Mouse (Mus musculus): ENCODE data around the gene Pnma1. TPM values are rescaled to one million over a fixed set of nuclear protein-coding genes. Genes with fewer than 3 reads are reported as not detected.

Pnma1 gene
- polyA plus RNA-seq (2016; fragmentation: Nextera tagmentation; extraction: Ambion mirVana) = 0.40 and 0.68 TPM in 2 replicates

GRCm38 (mm10) chr12:84147954-84148621 is at the start of gene Pnma1:
Gene Pnma1, minus strand, starts transcription at chr12:84148489.
- peak; percentile 71 for ATAC-seq (ENCODE audit: insufficient number of reproducible peaks, low FRiP score)
- H3K4me1 ChIP-seq (replicated peaks) = peaks cover 40% of the 10 kb centered on the region

GRCm38 (mm10) chr12:84195195-84195594 is 46.9 kb upstream of the Pnma1 start:
- H3K9me3 ChIP-seq (replicated peaks) = no peaks in the 10 kb centered on the region
- no peaks in the 10 kb centered on the region for H3K36me3 ChIP-seq
- no peak overlapping the region for H3K27ac ChIP-seq (ENCODE audit: poor library complexity, severe bottlenecking)
- no peaks in the 10 kb centered on the region for H3K27me3 ChIP-seq (replicated peaks)
- H3K4me1 ChIP-seq (replicated peaks) = peaks cover 70% of the 10 kb centered on the region
- no peak for ATAC-seq (ENCODE audit: insufficient number of reproducible peaks, low FRiP score)
- H3K4me3 ChIP-seq = no peak overlapping the region
- no peak overlapping the region for H3K4me2 ChIP-seq
- no peak overlapping the region for H3K9ac ChIP-seq
- WGBS = 56% methylated on average over 6 of the region's 6 CpGs

More at GRCm38 (mm10) chr12:84147954-84148621, at the start of gene Pnma1:
- WGBS = 1% methylated on average over 50 of the region's 50 CpGs
- H3K27ac ChIP-seq (ENCODE audit: poor library complexity, severe bottlenecking) = no peak within 1 kb of the TSS
- H3K27me3 ChIP-seq (replicated peaks) = no peaks in the 10 kb centered on the region
- H3K4me2 ChIP-seq = peak within 1 kb of the TSS; percentile 89
- H3K4me3 ChIP-seq = peak within 1 kb of the TSS; percentile 58
- no peaks in the 10 kb centered on the region for H3K9me3 ChIP-seq (replicated peaks)
- H3K36me3 ChIP-seq = peaks cover 29% of the 10 kb centered on the region
- peak within 1 kb of the TSS; percentile 69 for H3K9ac ChIP-seq

GRCm38 (mm10) chr12:84194400-84195109 is 46.3 kb upstream of the Pnma1 start:
- Histone ChIP-seq H3K36me3 (no peaks in the 10 kb centered on the region), H3K27ac (ENCODE audit: poor library complexity, severe bottlenecking) (peak overlapping the region; percentile 98), H3K4me2 (peak overlapping the region; percentile 97), H3K4me1 (replicated peaks) (peaks cover 76% of the 10 kb centered on the region), H3K9ac (peak overlapping the region; percentile 37; the same call in 1 of the 2 replicates), H3K4me3 (peak overlapping the region; percentile 82), H3K9me3 (replicated peaks) (no peaks in the 10 kb centered on the region), H3K27me3 (replicated peaks) (no peaks in the 10 kb centered on the region)
- WGBS = 3% methylated on average over 12 of the region's 13 CpGs
- ATAC-seq (ENCODE audit: insufficient number of reproducible peaks, low FRiP score) = no peak

GRCm38 (mm10) chr12:84193642-84194399 is 45.5 kb upstream of the Pnma1 start:
- peak; percentile 87 for ATAC-seq (ENCODE audit: insufficient number of reproducible peaks, low FRiP score)

GRCm38 (mm10) chr12:84192741-84193641 is 44.7 kb upstream of the Pnma1 start:
- ATAC-seq (ENCODE audit: insufficient number of reproducible peaks, low FRiP score) = peak; percentile 46
- Histone ChIP-seq H3K4me2 (peak overlapping the region; percentile 97), H3K36me3 (no peaks in the 10 kb centered on the region), H3K9me3 (replicated peaks) (no peaks in the 10 kb centered on the region), H3K4me3 (peak overlapping the region; percentile 82), H3K4me1 (replicated peaks) (peaks cover 83% of the 10 kb centered on the region), H3K9ac (peak overlapping the region; percentile 93), H3K27me3 (replicated peaks) (no peaks in the 10 kb centered on the region), H3K27ac (ENCODE audit: poor library complexity, severe bottlenecking) (peak overlapping the region; percentile 98)
- WGBS = under 1% methylated on average over 94 of the region's 102 CpGs

More at GRCm38 (mm10) chr12:84193642-84194399, 45.5 kb upstream of the Pnma1 start:
- Histone ChIP-seq H3K4me2 (peak overlapping the region; percentile 97), H3K4me1 (replicated peaks) (peaks cover 79% of the 10 kb centered on the region), H3K27me3 (replicated peaks) (no peaks in the 10 kb centered on the region), H3K9ac (peak overlapping the region; percentile 93), H3K9me3 (replicated peaks) (no peaks in the 10 kb centered on the region), H3K36me3 (no peaks in the 10 kb centered on the region), H3K27ac (ENCODE audit: poor library complexity, severe bottlenecking) (peak overlapping the region; percentile 98), H3K4me3 (peak overlapping the region; percentile 82)
- 0% methylated on average over 49 of the region's 49 CpGs for WGBS

- Histone ChIP-seq H3K27me3 (replicated peaks) (no peaks in the 10 kb centered on the region), H3K4me1 (replicated peaks) (peaks cover 83% of the 10 kb centered on the region), H3K4me2 (peak overlapping the region; percentile 97), H3K27ac (ENCODE audit: poor library complexity, severe bottlenecking) (peak overlapping the region; percentile 98; the same call in 1 of the 2 replicates), H3K4me3 (peak overlapping the region; percentile 82), H3K9ac (peak overlapping the region; percentile 93), H3K9me3 (replicated peaks) (no peaks in the 10 kb centered on the region), H3K36me3 (no peaks in the 10 kb centered on the region)
- ATAC-seq (ENCODE audit: insufficient number of reproducible peaks, low FRiP score) = no peak
- WGBS = 5% methylated on average over 13 of the region's 13 CpGs
Observed at GRCm38 (mm10) chr12:84192280-84192679, 44.0 kb upstream of the Pnma1 start.

GRCm38 (mm10) chr12:84191770-84192169 is 43.5 kb upstream of the Pnma1 start:
- Histone ChIP-seq H3K4me3 (peak overlapping the region; percentile 82), H3K27me3 (replicated peaks) (no peaks in the 10 kb centered on the region), H3K9ac (peak overlapping the region; percentile 93), H3K9me3 (replicated peaks) (no peaks in the 10 kb centered on the region), H3K27ac (ENCODE audit: poor library complexity, severe bottlenecking) (no peak overlapping the region), H3K4me2 (peak overlapping the region; percentile 97), H3K4me1 (replicated peaks) (peaks cover 83% of the 10 kb centered on the region), H3K36me3 (no peaks in the 10 kb centered on the region)
- no peak for ATAC-seq (ENCODE audit: insufficient number of reproducible peaks, low FRiP score)
- 33% methylated on average over 5 of the region's 5 CpGs for WGBS

GRCm38 (mm10) chr12:84191190-84191589 is 42.9 kb upstream of the Pnma1 start:
- H3K27ac ChIP-seq (ENCODE audit: poor library complexity, severe bottlenecking) = no peak overlapping the region
- peak overlapping the region; percentile 93; the same call in 1 of the 2 replicates for H3K9ac ChIP-seq
- no peak overlapping the region for H3K4me3 ChIP-seq
- peaks cover 4% of the 10 kb centered on the region; the same call in 1 of the 2 replicates for H3K36me3 ChIP-seq
- H3K4me1 ChIP-seq (replicated peaks) = peaks cover 83% of the 10 kb centered on the region
- ATAC-seq (ENCODE audit: insufficient number of reproducible peaks, low FRiP score) = no peak
- no peaks in the 10 kb centered on the region for H3K9me3 ChIP-seq (replicated peaks)
- whole genome bisulfite sequencing = 76% methylated on average over 7 of the region's 7 CpGs
- no peaks in the 10 kb centered on the region for H3K27me3 ChIP-seq (replicated peaks)
- H3K4me2 ChIP-seq = peak overlapping the region; percentile 97

GRCm38 (mm10) chr12:84190151-84190820 is 42.0 kb upstream of the Pnma1 start:
- 28% methylated on average over 12 of the region's 15 CpGs for WGBS
- no peak overlapping the region for H3K27ac ChIP-seq (ENCODE audit: poor library complexity, severe bottlenecking)
- H3K4me2 ChIP-seq = peak overlapping the region; percentile 40
- H3K36me3 ChIP-seq = peaks cover 4% of the 10 kb centered on the region; the same call in 1 of the 2 replicates
- H3K9ac ChIP-seq = 0 out of 2 replicates have a peak overlapping the region, but pooled peaks have one; percentile 8
- H3K4me3 ChIP-seq = no peak overlapping the region
- no peaks in the 10 kb centered on the region for H3K9me3 ChIP-seq (replicated peaks)
- peaks cover 83% of the 10 kb centered on the region for H3K4me1 ChIP-seq (replicated peaks)
- no peak for ATAC-seq (ENCODE audit: insufficient number of reproducible peaks, low FRiP score)
- no peaks in the 10 kb centered on the region for H3K27me3 ChIP-seq (replicated peaks)

Data from heart, embryonic 12.5 days (tissue).